Mouse (Mus musculus): ENCODE results near the gene Prim1. TPM values are rescaled to one million over a fixed set of nuclear protein-coding genes. Genes with fewer than 3 reads are reported as not detected.
A peak's percentile ranks its signal among the peaks of the same experiment; 100 is the strongest.

The Prim1 gene
- polyA plus RNA-seq, 1 experiment from 2014 or later, result 27.3 TPM

DNA sequence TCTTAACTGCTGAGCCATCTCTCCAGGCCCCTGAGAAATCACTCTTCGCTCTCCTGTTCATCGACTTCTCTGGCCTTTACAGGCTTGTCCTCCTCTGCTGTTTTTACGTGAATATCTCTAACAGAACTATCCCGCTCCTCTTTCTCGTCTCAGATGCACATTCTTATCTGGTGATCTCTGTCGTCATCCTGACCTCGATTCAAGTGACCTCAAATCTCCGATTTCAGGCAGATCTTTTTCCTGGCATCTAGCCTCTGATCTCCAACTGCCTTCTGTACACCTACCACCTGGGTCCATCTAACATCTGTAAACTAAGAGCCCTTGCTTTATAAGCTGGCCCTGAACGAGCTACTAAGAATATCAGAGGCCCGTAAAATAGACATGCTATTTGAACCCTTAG lies 10.1 kb upstream of the Prim1 start:
- TF ChIP-seq EP300 (optimal IDR thresholded peaks at IDR 0.05) (no peak), CTCF (IDR thresholded peaks at IDR 0.05; ENCODE audit: low read depth) (no peak)
- no peaks in the 10 kb centered on the region for H3K4me1 ChIP-seq (replicated peaks; ENCODE audit: control insufficient read depth, insufficient read depth)

DNA sequence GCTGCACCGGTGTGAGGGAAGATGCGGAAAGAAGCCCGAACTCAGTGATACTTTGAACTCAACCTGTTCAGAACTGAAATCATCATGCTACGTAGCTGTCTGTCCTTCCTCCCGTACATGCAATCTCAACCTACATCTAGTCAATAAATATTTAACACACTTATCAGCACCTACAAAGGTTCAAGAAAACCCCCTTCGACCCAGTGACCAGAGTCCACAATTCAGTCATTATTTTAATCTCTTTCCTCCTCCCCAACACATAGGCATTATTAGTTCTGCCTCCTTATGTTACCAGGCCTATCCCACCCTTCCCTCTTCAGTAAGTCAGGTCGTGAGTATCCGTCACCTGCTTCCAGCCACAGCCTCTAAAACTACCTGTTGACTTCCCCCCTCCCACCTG lies 9.5 kb upstream of the Prim1 start:
- no peak overlapping the region for H3K4me2 ChIP-seq (replicated peaks; ENCODE audit: low read depth)
- TF ChIP-seq CTCF (IDR thresholded peaks at IDR 0.05; ENCODE audit: low read depth) (no peak), EP300 (optimal IDR thresholded peaks at IDR 0.05) (no peak)
- H3K4me1 ChIP-seq (replicated peaks; ENCODE audit: control insufficient read depth, insufficient read depth), result no peaks in the 10 kb centered on the region
- DNase-seq (ENCODE audit: low spot score) (peak; percentile 35), ATAC-seq (ENCODE audit: low FRiP score, low TSS enrichment) (peak; percentile 78)
- H3K4me3 ChIP-seq (ENCODE audit: low read depth, low read length), result no peak overlapping the region
- 62% methylated on average over 8 of the region's 8 CpGs for WGBS
- H3K9me3 ChIP-seq (ENCODE audit: control insufficient read depth, low read length), result no peaks in the 10 kb centered on the region
- no peaks in the 10 kb centered on the region for H3K27me3 ChIP-seq (ENCODE audit: control insufficient read depth, insufficient read depth, low read length)
- H3K36me3 ChIP-seq (ENCODE audit: control insufficient read depth, insufficient read depth, low read length), result no peaks in the 10 kb centered on the region
- H3K9ac ChIP-seq (ENCODE audit: low read length), result no peak overlapping the region
- peak overlapping the region; percentile 65; the same call in 1 of the 2 replicates for H3K27ac ChIP-seq (replicated peaks)

More for the DNA sequence above, 10.1 kb upstream of the Prim1 start:
- H3K27ac ChIP-seq (replicated peaks), result no peak overlapping the region
- ATAC-seq (ENCODE audit: low FRiP score, low TSS enrichment) (no peak), DNase-seq (ENCODE audit: low spot score) (no peak)
- no peaks in the 10 kb centered on the region for H3K36me3 ChIP-seq (ENCODE audit: control insufficient read depth, insufficient read depth, low read length)
- H3K27me3 ChIP-seq (ENCODE audit: control insufficient read depth, insufficient read depth, low read length), result no peaks in the 10 kb centered on the region
- H3K4me2 ChIP-seq (replicated peaks; ENCODE audit: low read depth), result no peak overlapping the region
- no peaks in the 10 kb centered on the region for H3K9me3 ChIP-seq (ENCODE audit: control insufficient read depth, low read length)
- no peak overlapping the region for H3K4me3 ChIP-seq (ENCODE audit: low read depth, low read length)
- WGBS, result 75% methylated on average over 10 of the region's 10 CpGs
- no peak overlapping the region for H3K9ac ChIP-seq (ENCODE audit: low read length)

GRCm38 (mm10) chr10:128007446-128007845 lies 7.5 kb upstream of the Prim1 start, which contains the start of gene Hsd17b6:
Gene Hsd17b6 (minus strand): TSS chr10:128007611.
- no peaks in the 10 kb centered on the region for H3K9me3 ChIP-seq (ENCODE audit: control insufficient read depth, low read length)
- no peak for TF ChIP-seq EP300 (optimal IDR thresholded peaks at IDR 0.05)
- TF ChIP-seq CTCF (IDR thresholded peaks at IDR 0.05; ENCODE audit: low read depth), result no peak
- H3K4me2 ChIP-seq (replicated peaks; ENCODE audit: low read depth), result no peak within 1 kb of the TSS

DNA sequence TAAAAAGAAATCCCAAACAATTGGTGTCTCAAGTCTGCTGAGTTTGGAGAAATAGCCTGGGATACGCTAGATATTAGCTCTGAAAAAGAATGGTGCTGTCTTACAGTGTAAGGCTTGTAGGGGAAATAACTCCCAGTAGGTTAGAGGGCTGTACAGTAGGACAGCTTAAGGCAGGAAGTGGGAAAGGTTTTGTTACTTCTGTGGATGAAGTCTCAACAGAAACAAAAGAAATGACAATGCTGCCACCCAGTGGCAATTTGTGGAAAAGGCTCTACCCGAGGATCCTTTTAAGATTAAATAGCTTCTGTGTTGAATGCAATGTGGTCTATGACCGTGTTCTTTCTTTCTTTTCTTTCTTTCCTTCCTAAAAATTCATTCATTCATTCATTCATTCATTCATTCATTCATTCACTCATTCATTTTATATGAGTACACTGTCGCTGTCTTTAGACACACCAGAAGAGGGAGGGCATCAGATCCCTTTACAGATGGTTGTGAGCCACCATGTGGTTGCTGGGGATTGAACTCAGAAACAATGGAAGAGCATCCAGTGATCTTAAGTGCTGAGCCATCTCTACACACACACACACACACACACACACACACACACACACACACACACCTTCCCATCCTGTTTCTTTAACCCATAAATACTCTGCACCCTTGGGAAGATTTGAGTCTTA lies 6.6 kb upstream of the Prim1 start:
- no peak overlapping the region for H3K4me2 ChIP-seq (replicated peaks; ENCODE audit: low read depth)
- no peak overlapping the region for H3K9ac ChIP-seq (ENCODE audit: low read length)
- H3K4me3 ChIP-seq (ENCODE audit: low read depth, low read length), result no peak overlapping the region
- DNase-seq (ENCODE audit: low spot score), result peak; percentile 84
- no peaks in the 10 kb centered on the region for H3K27me3 ChIP-seq (ENCODE audit: control insufficient read depth, insufficient read depth, low read length)
- WGBS, result 5% methylated on average over 4 of the region's 4 CpGs
- peak; percentile 76 for ATAC-seq (ENCODE audit: low FRiP score, low TSS enrichment)
- no peaks in the 10 kb centered on the region for H3K4me1 ChIP-seq (replicated peaks; ENCODE audit: control insufficient read depth, insufficient read depth)
- no peaks in the 10 kb centered on the region for H3K9me3 ChIP-seq (ENCODE audit: control insufficient read depth, low read length)
- H3K27ac ChIP-seq (replicated peaks), result no peak overlapping the region
- H3K36me3 ChIP-seq (ENCODE audit: control insufficient read depth, insufficient read depth, low read length), result no peaks in the 10 kb centered on the region
- TF ChIP-seq CTCF (IDR thresholded peaks at IDR 0.05; ENCODE audit: low read depth) (peak; percentile 87), EP300 (optimal IDR thresholded peaks at IDR 0.05) (no peak)

More at GRCm38 (mm10) chr10:128007446-128007845, 7.5 kb upstream of the Prim1 start, which contains the start of gene Hsd17b6:
- no peak for ATAC-seq (ENCODE audit: low FRiP score, low TSS enrichment)
- Histone ChIP-seq H3K4me3 (ENCODE audit: low read depth, low read length) (no peak within 1 kb of the TSS), H3K27me3 (ENCODE audit: control insufficient read depth, insufficient read depth, low read length) (no peaks in the 10 kb centered on the region), H3K36me3 (ENCODE audit: control insufficient read depth, insufficient read depth, low read length) (no peaks in the 10 kb centered on the region), H3K4me1 (replicated peaks; ENCODE audit: control insufficient read depth, insufficient read depth) (no peaks in the 10 kb centered on the region), H3K27ac (replicated peaks) (no peak within 1 kb of the TSS), H3K9ac (ENCODE audit: low read length) (no peak within 1 kb of the TSS)
- WGBS, result 71% methylated on average over 1 of the region's 1 CpGs
- DNase-seq (ENCODE audit: low spot score), result no peak

DNA sequence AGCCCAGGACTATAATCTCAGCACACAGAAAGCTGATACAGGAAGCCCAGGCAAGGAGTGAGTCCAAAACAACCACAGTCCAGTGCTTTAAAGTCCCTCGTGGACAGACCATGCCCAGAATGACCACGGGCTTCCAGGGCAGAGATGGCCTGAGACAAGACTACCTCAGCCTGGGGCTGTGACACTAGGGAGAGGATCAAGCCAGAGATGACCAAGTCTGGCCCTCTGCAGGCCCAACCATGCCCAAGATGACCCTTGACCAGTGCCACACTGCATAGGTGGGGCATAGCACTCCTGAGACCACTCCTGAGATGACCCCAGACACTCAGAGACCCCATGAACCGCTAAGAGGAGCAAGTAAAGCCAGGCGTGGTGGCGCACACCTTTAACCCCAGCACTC lies 5.2 kb upstream of the Prim1 start:
- Histone ChIP-seq H3K9me3 (ENCODE audit: control insufficient read depth, low read length) (no peaks in the 10 kb centered on the region), H3K27ac (replicated peaks) (no peak overlapping the region), H3K4me3 (ENCODE audit: low read depth, low read length) (no peak overlapping the region), H3K36me3 (ENCODE audit: control insufficient read depth, insufficient read depth, low read length) (no peaks in the 10 kb centered on the region), H3K4me2 (replicated peaks; ENCODE audit: low read depth) (no peak overlapping the region), H3K27me3 (ENCODE audit: control insufficient read depth, insufficient read depth, low read length) (no peaks in the 10 kb centered on the region), H3K4me1 (replicated peaks; ENCODE audit: control insufficient read depth, insufficient read depth) (no peaks in the 10 kb centered on the region), H3K9ac (ENCODE audit: low read length) (no peak overlapping the region)
- DNase-seq (ENCODE audit: low spot score) (no peak), ATAC-seq (ENCODE audit: low FRiP score, low TSS enrichment) (no peak)
- TF ChIP-seq EP300 (optimal IDR thresholded peaks at IDR 0.05), result no peak
- TF ChIP-seq CTCF (IDR thresholded peaks at IDR 0.05; ENCODE audit: low read depth), result no peak
- WGBS, result 80% methylated on average over 5 of the region's 5 CpGs

- WGBS, result 95% methylated on average over 5 of the region's 5 CpGs
- H3K27me3 ChIP-seq (ENCODE audit: control insufficient read depth, insufficient read depth, low read length), result no peaks in the 10 kb centered on the region
- no peaks in the 10 kb centered on the region for H3K9me3 ChIP-seq (ENCODE audit: control insufficient read depth, low read length)
- no peak overlapping the region for H3K4me2 ChIP-seq (replicated peaks; ENCODE audit: low read depth)
- peaks cover 19% of the 10 kb centered on the region for H3K36me3 ChIP-seq (ENCODE audit: control insufficient read depth, insufficient read depth, low read length)
- no peak for ATAC-seq (ENCODE audit: low FRiP score, low TSS enrichment)
- H3K4me1 ChIP-seq (replicated peaks; ENCODE audit: control insufficient read depth, insufficient read depth), result no peaks in the 10 kb centered on the region
- TF ChIP-seq EP300 (optimal IDR thresholded peaks at IDR 0.05) (no peak), CTCF (IDR thresholded peaks at IDR 0.05; ENCODE audit: low read depth) (no peak)
- H3K4me3 ChIP-seq (ENCODE audit: low read depth, low read length), result no peak overlapping the region
- DNase-seq (ENCODE audit: low spot score), result no peak
- H3K9ac ChIP-seq (ENCODE audit: low read length), result no peak overlapping the region
- H3K27ac ChIP-seq (replicated peaks), result no peak overlapping the region
These were observed 7.2 kb downstream of the Prim1 start for GRCm38 (mm10) chr10:128022196-128022595.
